Comparison of ENCODE assay signal across 1 mouse cellular context in the genomic region with DNA sequence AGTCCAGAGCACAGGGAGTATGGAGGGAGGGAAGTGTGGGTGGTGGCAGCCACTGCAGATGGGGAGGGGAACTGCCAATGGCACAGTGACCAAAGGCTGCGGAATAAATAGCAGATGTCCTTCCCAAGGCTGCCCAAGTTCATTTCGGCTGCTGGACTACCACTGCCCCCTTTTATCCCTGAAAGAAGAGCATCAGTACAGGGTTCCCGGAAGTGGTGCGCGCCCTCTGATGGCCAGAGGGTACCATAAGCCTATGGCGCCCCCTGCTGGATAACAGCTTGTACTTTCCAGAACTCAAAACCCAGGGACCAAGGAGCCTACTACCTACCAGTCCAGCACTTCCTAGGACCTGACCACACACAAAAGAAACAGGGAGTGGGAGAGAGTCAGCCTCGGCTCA.
TF ChIP-seq lines count a peak whose summit lies in the region.

No protein-coding gene starts in this region.

TF ChIP-seq in CH12.LX, 34 proteins besides CTCF, POLR2A, EP300 and RAD21:
- TF ChIP-seq HCFC1 (IDR thresholded peaks at IDR 0.05; ENCODE audit: low read depth, low read length) (peak; percentile 30; the same call in 1 of the 2 replicates), NELFE (IDR thresholded peaks at IDR 0.05; ENCODE audit: low read depth, low read length) (peak; percentile 26; the same call in 1 of the 2 replicates), SMC3 (IDR thresholded peaks at IDR 0.05; ENCODE audit: low read depth, low read length) (peak; percentile 29), ELF1 (IDR thresholded peaks at IDR 0.05; ENCODE audit: low read depth, low read length) (peak; percentile 87)
